Comparison of ENCODE assay signal across 10 mouse cellular contexts in the genomic region with DNA sequence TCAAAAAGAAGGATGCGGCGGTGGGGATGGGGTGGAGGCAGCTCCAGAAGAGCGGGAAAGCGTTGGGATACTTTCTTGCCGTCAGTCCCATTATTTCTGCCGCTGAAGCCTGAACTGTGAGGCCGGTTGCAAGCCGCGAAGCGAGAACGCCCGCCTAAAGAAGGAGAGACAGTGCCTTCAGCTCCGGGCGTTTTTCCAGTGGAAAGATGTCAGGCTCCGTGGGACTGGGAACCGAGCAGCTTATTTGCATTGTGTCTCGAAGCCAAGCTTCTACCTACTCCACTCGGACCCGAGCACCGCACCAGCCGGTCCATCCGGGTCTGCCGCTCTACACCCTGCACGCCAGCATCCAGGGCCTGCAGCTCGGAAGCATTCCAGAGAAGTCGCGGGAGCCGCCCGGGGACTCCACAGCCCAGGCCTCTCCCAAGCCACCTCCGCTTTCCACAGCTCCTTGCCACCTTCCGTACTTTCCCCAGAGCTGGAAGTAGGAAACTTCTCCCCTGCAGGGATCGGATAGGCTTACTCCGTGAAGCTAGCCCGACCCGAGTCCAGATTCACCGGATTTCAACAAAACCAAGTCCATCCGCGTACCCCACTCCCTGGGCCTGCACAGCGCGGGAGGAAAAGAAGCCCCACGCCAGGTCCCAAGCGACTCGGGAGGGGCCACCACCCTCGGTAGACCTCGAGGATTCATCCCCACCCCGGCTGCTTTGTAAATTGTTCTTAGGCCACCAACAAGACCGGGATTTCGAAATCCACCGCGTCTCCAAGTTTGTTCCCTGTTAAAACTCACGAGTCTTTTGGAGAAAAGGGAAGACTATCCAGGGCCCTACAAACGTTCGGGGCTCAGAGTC. TPM values are rescaled to one million over a fixed set of nuclear protein-coding genes. Genes with fewer than 3 reads are reported as not detected.
DNase-seq lines count a peak whose midpoint lies in the region; ATAC-seq lines count a peak whose summit lies in the region.
"Had no signal": no experiment of that assay in that cellular context is flagged by ENCODE, and none has a peak within 500 bp of the region (broad histone marks: within the 10 kb centered on the region; RNA-seq: fewer than 3 reads in every experiment).

No protein-coding gene starts in this region.

- no peaks in the 10 kb centered on the region for H3K9me3 ChIP-seq in heart, embryonic 13.5 days
- peaks cover 4% of the 10 kb centered on the region for H3K9me3 ChIP-seq in midbrain, embryonic 10.5 days (replicated peaks)
- no peaks in the 10 kb centered on the region for H3K9me3 ChIP-seq in midbrain, embryonic 15.5 days
- no peaks in the 10 kb centered on the region for H3K9me3 ChIP-seq in forebrain, embryonic 12.5 days

- 1% methylated on average over 53 of the region's 53 CpGs for WGBS in heart, embryonic 13.5 days
- WGBS in midbrain, embryonic 10.5 days: under 1% methylated on average over 53 of the region's 53 CpGs
- under 1% methylated on average over 53 of the region's 53 CpGs for WGBS in midbrain, embryonic 15.5 days
- WGBS in forebrain, embryonic 12.5 days: under 1% methylated on average over 53 of the region's 53 CpGs

- H3K4me3 ChIP-seq in heart, embryonic 13.5 days: peak overlapping the region; percentile 23
- H3K4me3 ChIP-seq in midbrain, embryonic 10.5 days: no peak overlapping the region; the same call in 1 of the 2 replicates
- H3K4me3 ChIP-seq in midbrain, embryonic 15.5 days: no peak overlapping the region
- H3K4me3 ChIP-seq in forebrain, embryonic 12.5 days (replicated peaks): peak overlapping the region; percentile 13; the same call in 1 of the 2 replicates

- H3K9ac ChIP-seq in heart, embryonic 13.5 days: no peak overlapping the region
- no peak overlapping the region for H3K9ac ChIP-seq in midbrain, embryonic 15.5 days
- no peak overlapping the region for H3K9ac ChIP-seq in forebrain, embryonic 12.5 days

- peaks cover 7% of the 10 kb centered on the region for H3K4me1 ChIP-seq in heart, embryonic 13.5 days
- peaks cover 7% of the 10 kb centered on the region for H3K4me1 ChIP-seq in midbrain, embryonic 10.5 days
- peaks cover 3% of the 10 kb centered on the region; the same call in 1 of the 2 replicates for H3K4me1 ChIP-seq in midbrain, embryonic 15.5 days
- peaks cover 5% of the 10 kb centered on the region; the same call in 1 of the 2 replicates for H3K4me1 ChIP-seq in forebrain, embryonic 12.5 days

- no peaks in the 10 kb centered on the region for H3K36me3 ChIP-seq in heart, embryonic 13.5 days
- H3K36me3 ChIP-seq in midbrain, embryonic 10.5 days: no peaks in the 10 kb centered on the region
- H3K36me3 ChIP-seq in midbrain, embryonic 15.5 days (replicated peaks): no peaks in the 10 kb centered on the region
- no peaks in the 10 kb centered on the region for H3K36me3 ChIP-seq in forebrain, embryonic 12.5 days (replicated peaks)

- no peak for ATAC-seq in heart, embryonic 13.5 days (ENCODE audit: extremely low read depth, insufficient number of reproducible peaks, low FRiP score, low TSS enrichment)
- ATAC-seq in midbrain, embryonic 15.5 days (replicated peaks): no peak
- no peak for ATAC-seq in forebrain, embryonic 12.5 days (ENCODE audit: low FRiP score)
- no peak for ATAC-seq in erythroid progenitor cell, adult 5-6 weeks (replicated peaks; ENCODE audit: low FRiP score, poor library complexity, severe bottlenecking)

- no peak for DNase-seq in heart, adult 8-10 months (ENCODE audit: low spot score)
- peak; percentile 75 for DNase-seq in midbrain, embryonic 10.5 days (ENCODE audit: low spot score)
- peak; percentile 48 for DNase-seq in testis, postnatal 10 days (ENCODE audit: low spot score)
- DNase-seq in spleen, postnatal 10 days (ENCODE audit: low spot score in 2 of 2): no peak
- DNase-seq: right cerebral cortex, adult 18-20 months had no signal

- peaks cover 96% of the 10 kb centered on the region for H3K27me3 ChIP-seq in heart, embryonic 13.5 days (replicated peaks)
- H3K27me3 ChIP-seq in midbrain, embryonic 10.5 days (ENCODE audit: low read depth, poor library complexity, severe bottlenecking): peaks cover 100% of the 10 kb centered on the region
- H3K27me3 ChIP-seq in midbrain, embryonic 15.5 days (replicated peaks): peaks cover 87% of the 10 kb centered on the region
- H3K27me3 ChIP-seq in forebrain, embryonic 12.5 days: peaks cover 96% of the 10 kb centered on the region

- no peak overlapping the region for H3K27ac ChIP-seq in heart, embryonic 13.5 days (replicated peaks)
- no peak overlapping the region for H3K27ac ChIP-seq in midbrain, embryonic 10.5 days (replicated peaks)
- H3K27ac ChIP-seq in midbrain, embryonic 15.5 days: no peak overlapping the region
- H3K27ac ChIP-seq in forebrain, embryonic 12.5 days: no peak overlapping the region

- H3K4me2 ChIP-seq in heart, embryonic 13.5 days: peak overlapping the region; percentile 41
- H3K4me2 ChIP-seq in midbrain, embryonic 15.5 days: no peak overlapping the region
- H3K4me2 ChIP-seq in forebrain, embryonic 12.5 days: no peak overlapping the region

RNA-seq across cellular contexts. Expression of a gene that starts 8.7 kb away (rescaled TPM):
- polyA plus RNA-seq in heart, embryonic 13.5 days (2015; fragmentation: Nextera tagmentation; extraction: Ambion mirVana): not detected in 2 replicates
- not detected for total RNA-seq in heart, adult 8-10 months (2022)
- polyA plus RNA-seq in midbrain, embryonic 10.5 days (2016; fragmentation: Nextera tagmentation; extraction: Ambion mirVana): 0.60 and 1.9 TPM in 2 replicates
- polyA plus RNA-seq in midbrain, embryonic 15.5 days (2015; fragmentation: Nextera tagmentation; extraction: Ambion mirVana): 0.18 and 0.23 TPM in 2 replicates
- 0.63 and 1.3 TPM in 2 replicates for polyA plus RNA-seq in forebrain, embryonic 12.5 days (2016; fragmentation: Nextera tagmentation; extraction: Ambion mirVana)
- total RNA-seq in erythroid progenitor cell, adult 5-6 weeks (2015; ENCODE audit: low replicate concordance): not detected in 2 replicates
- total RNA-seq in erythroid progenitor cell, adult 5-6 weeks (2017; ENCODE audit: low replicate concordance): not detected in 2 replicates
- total RNA-seq: left cerebral cortex, postnatal 14 days had no signal

RNA-seq across cellular contexts. Expression of a gene that starts 24.7 kb away (rescaled TPM):
- polyA plus RNA-seq in heart, embryonic 13.5 days (2015; fragmentation: Nextera tagmentation; extraction: Ambion mirVana): 0.09 TPM in 1 of 2 replicates, not detected in the other
- total RNA-seq in heart, adult 8-10 months (2022): 1 to 10 TPM in 1 of 4 experiments, under 1 TPM in 3; 0.46 to 1.1 (median 0.75) TPM
- polyA plus RNA-seq in midbrain, embryonic 10.5 days (2016; fragmentation: Nextera tagmentation; extraction: Ambion mirVana): not detected in 2 replicates
- polyA plus RNA-seq in midbrain, embryonic 15.5 days (2015; fragmentation: Nextera tagmentation; extraction: Ambion mirVana): not detected in 2 replicates
- polyA plus RNA-seq in forebrain, embryonic 12.5 days (2016; fragmentation: Nextera tagmentation; extraction: Ambion mirVana): not detected in 2 replicates
- not detected in 2 replicates for total RNA-seq in erythroid progenitor cell, adult 5-6 weeks (2015; ENCODE audit: low replicate concordance)
- not detected in 2 replicates for total RNA-seq in erythroid progenitor cell, adult 5-6 weeks (2017; ENCODE audit: low replicate concordance)
- total RNA-seq: left cerebral cortex, postnatal 14 days had no signal

RNA-seq across cellular contexts. Expression of a gene that starts 40.4 kb away (rescaled TPM):
- polyA plus RNA-seq in heart, embryonic 13.5 days (2015; fragmentation: Nextera tagmentation; extraction: Ambion mirVana): not detected in 2 replicates
- total RNA-seq in heart, adult 8-10 months (2022): under 1 TPM in 1 of 4 experiments, not detected in 3; 0.17 TPM
- polyA plus RNA-seq in midbrain, embryonic 10.5 days (2016; fragmentation: Nextera tagmentation; extraction: Ambion mirVana): not detected in 2 replicates
- not detected in 2 replicates for polyA plus RNA-seq in midbrain, embryonic 15.5 days (2015; fragmentation: Nextera tagmentation; extraction: Ambion mirVana)
- polyA plus RNA-seq in forebrain, embryonic 12.5 days (2016; fragmentation: Nextera tagmentation; extraction: Ambion mirVana): 0.12 TPM in 1 of 2 replicates, not detected in the other
- total RNA-seq in erythroid progenitor cell, adult 5-6 weeks (2015; ENCODE audit: low replicate concordance): not detected in 2 replicates
- total RNA-seq in erythroid progenitor cell, adult 5-6 weeks (2017; ENCODE audit: low replicate concordance): not detected in 2 replicates
- total RNA-seq: left cerebral cortex, postnatal 14 days had no signal

RNA-seq across cellular contexts. Expression of a gene that starts 46.4 kb away (rescaled TPM):
- polyA plus RNA-seq in heart, embryonic 13.5 days (2015; fragmentation: Nextera tagmentation; extraction: Ambion mirVana): 0.23 and 0.27 TPM in 2 replicates
- total RNA-seq in heart, adult 8-10 months (2022): under 1 TPM; 0.25 to 0.57 (median 0.47) TPM
- 0.15 TPM in 1 of 2 replicates, not detected in the other for polyA plus RNA-seq in midbrain, embryonic 10.5 days (2016; fragmentation: Nextera tagmentation; extraction: Ambion mirVana)
- polyA plus RNA-seq in midbrain, embryonic 15.5 days (2015; fragmentation: Nextera tagmentation; extraction: Ambion mirVana): not detected in 2 replicates
- not detected in 2 replicates for polyA plus RNA-seq in forebrain, embryonic 12.5 days (2016; fragmentation: Nextera tagmentation; extraction: Ambion mirVana)
- not detected in 2 replicates for total RNA-seq in erythroid progenitor cell, adult 5-6 weeks (2015; ENCODE audit: low replicate concordance)
- total RNA-seq in erythroid progenitor cell, adult 5-6 weeks (2017; ENCODE audit: low replicate concordance): not detected in 2 replicates
- total RNA-seq: left cerebral cortex, postnatal 14 days had no signal

Comparison
In these comparisons a context has a peak if more than half of its experiments do, and no peak if none do; other contexts are left out.
1. H3K4me3 ChIP-seq: peak in heart, embryonic 13.5 days (single experiment) and forebrain, embryonic 12.5 days (single experiment); none in midbrain, embryonic 10.5 days (single experiment) and midbrain, embryonic 15.5 days (single experiment).
2. DNase-seq: peak in midbrain, embryonic 10.5 days (single experiment) and testis, postnatal 10 days (single experiment); none in heart, adult 8-10 months (single experiment) and spleen, postnatal 10 days (0 of 2).